Mouse (Mus musculus): ENCODE results near the gene Myo18a.

- TF ChIP-seq CTCF (IDR thresholded peaks at IDR 0.05; ENCODE audit: borderline replicate concordance, extremely low read depth, insufficient read depth, insufficient read length) = no peak
- TF ChIP-seq POLR2A (IDR thresholded peaks at IDR 0.05; ENCODE audit: borderline replicate concordance, extremely low read depth, insufficient read depth, insufficient read length, poor library complexity, severe bottlenecking) = no peak
Observed at GRCm38 (mm10) chr11:77746652-77747051, 16.4 kb upstream of the Myo18a start.
